Mouse (Mus musculus): ENCODE data around the gene Nccrp1.
"Not testable (repeated sequence)": the region's sequence is repeated elsewhere in the genome, so short reads cannot be mapped to it uniquely, and the experiment has no call there.

Nccrp1 gene

DNA sequence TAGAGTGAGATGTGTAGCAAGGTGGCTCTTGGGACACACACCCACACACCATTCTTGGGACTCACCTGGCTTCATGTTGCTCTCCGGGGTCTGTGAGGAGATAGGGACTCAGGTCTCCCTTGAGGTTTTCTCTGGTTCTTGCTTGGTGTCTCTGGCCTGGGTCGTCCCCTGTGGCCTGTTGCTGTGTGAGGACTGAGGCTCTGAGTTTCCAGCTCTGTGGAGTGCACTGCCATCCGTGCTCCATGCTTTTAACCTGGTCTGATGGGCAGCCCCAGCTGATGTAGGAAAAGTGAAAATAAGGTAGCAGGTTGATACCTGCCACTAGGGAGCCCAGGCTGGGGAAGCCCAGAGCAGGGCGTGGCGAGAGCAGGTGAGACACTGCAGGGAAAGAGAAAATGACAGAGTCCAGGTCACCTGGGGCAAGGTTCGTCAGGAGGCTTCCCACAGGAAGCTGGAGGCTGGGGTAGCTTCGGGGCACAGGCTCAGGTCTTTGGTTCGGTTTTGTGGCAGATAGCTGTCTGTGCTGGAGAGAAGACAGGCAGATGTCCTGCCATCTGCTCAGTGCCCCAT is 36.6 kb downstream of the Nccrp1 start, which contains the start of gene Ifnl2:
Gene Ifnl2 (minus strand): TSS at position 51 of the 570 bp plus-strand sequence.
- peak in 1 of 2 experiments; percentile 5 for DNase-seq

DNA sequence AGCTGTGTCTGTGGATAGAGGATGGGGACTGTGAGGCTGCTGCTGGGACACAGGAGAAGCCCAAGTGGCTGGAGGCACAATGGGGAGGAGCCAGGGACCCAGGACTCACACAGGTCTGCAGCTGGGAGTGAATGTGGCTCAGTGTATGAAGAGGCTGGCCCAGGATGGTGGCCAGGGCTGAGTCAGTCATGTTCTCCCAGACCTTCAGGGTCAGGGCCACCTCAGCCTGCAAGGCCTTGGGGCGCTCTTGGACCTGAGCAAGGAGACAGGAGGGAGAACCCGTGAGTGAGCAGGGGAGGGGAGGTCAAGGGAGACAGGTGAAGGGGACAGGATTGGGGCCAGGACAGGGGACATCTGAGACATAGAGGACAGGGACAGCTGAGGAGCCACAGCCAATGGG is 37.9 kb downstream of the Nccrp1 start:
- not testable (repeated sequence) for DNase-seq

DNA sequence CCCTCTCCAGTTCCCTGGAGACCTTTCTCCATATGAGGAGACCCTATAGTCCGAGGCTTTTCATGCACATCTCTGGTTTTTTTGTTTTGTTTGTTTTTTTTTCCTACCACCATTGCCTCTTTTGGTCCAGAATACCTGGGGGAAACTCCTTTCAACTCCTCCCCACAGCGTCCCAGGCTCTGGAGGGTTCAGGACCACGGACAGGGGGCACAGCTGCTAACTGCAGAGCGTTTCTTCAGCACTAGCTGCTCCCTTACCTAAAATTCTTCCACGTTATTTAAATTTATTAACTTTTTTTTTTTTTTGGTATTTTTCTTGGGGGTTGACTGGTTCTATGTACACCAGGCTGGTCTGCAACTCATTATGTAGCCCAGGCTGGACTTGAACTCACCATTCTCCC is 41.5 kb downstream of the Nccrp1 start:
- DNase-seq = no peak

DNA sequence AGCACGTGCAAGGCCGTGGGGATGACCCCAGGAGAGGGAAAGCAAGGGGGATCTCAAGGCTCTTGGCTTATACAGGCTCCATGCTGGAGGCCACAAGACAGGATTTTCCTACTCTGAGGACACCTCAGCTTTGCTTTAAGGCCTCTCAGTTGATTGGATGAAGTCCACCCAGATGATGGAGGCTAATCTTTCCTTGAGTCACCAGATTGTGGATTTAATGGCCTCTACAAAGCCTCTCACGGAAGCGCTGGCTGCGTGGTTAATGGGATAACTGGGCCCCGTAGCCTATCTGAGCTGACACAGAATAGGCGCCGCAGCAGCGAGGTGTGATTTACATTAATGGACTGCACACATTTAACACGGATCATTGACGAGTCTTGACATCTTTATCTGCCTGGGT is 51.6 kb downstream of the Nccrp1 start:
- DNase-seq = no peak

Data from cerebellum, postnatal 25 days (tissue).